Mouse (Mus musculus) spleen, adult 2 months (tissue): Measurements from ENCODE around the gene Cd200r3. TPM values are rescaled to one million over a fixed set of nuclear protein-coding genes. Genes with fewer than 3 reads are reported as not detected.

ENCODE experiments used
- DNase-seq, 2 experiments: peaks; one replicate each; pipeline versions ENCODE4 v3.0.0 to v3.0.0-alpha.2; 2012 to 2021; ENCODE audit warnings: low spot score in 2 of 2, low read depth in 1 of 2
- H3K27ac ChIP-seq: fragments of 200-500 bp; 2 replicates; pipeline ENCODE4 v1.5.1; 2012; ENCODE audit warnings: low read length, inconsistent platforms; ENCODE audit not compliant: insufficient read depth
- H3K27me3 ChIP-seq: fragments of 200-500 bp; 2 replicates; pipeline ENCODE4 v1.6.1; 2012; ENCODE audit warnings: mild to moderate bottlenecking, moderate library complexity, low read length, inconsistent platforms; ENCODE audit not compliant: control insufficient read depth, insufficient read depth
- H3K36me3 ChIP-seq: fragments of 200-500 bp; 2 replicates; pipeline ENCODE4 v1.6.1; 2012; ENCODE audit warnings: mild to moderate bottlenecking, low read length, inconsistent platforms; ENCODE audit not compliant: control insufficient read depth, insufficient read depth
- H3K4me1 ChIP-seq: fragments of 200-500 bp; 2 replicates; pipeline ENCODE4 v1.6.1; 2011; ENCODE audit warnings: inconsistent platforms; ENCODE audit not compliant: control insufficient read depth, insufficient read depth, insufficient read length
- H3K4me3 ChIP-seq: fragments of 200-500 bp; 2 replicates; pipeline ENCODE4 v1.5.1; 2011; ENCODE audit warnings: mild to moderate bottlenecking, inconsistent platforms; ENCODE audit not compliant: insufficient read depth, insufficient read length; ENCODE audit errors: extremely low read depth
- CTCF ChIP-seq: fragments of 200-500 bp; IDR thresholded peaks from 2 replicates; pipeline ENCODE4 v1.5.1; 2011; ENCODE audit warnings: mild to moderate bottlenecking, inconsistent platforms; ENCODE audit not compliant: insufficient read depth, insufficient read length, insufficient replicate concordance; ENCODE audit errors: extremely low read depth
- POLR2A ChIP-seq: fragments of 200-500 bp; IDR thresholded peaks from 2 replicates; pipeline ENCODE4 v1.6.1; 2011; ENCODE audit warnings: low read depth, low read length, inconsistent platforms
- WGBS: fragments of 180-500 bp; shearing (Covaris S2); methylation state at CpG from one replicate; pipeline ENCODE4 v1.1.7; 2018; 5-methylcytosine and 5-hydroxymethylcytosine counted together
- polyA plus RNA-seq: library from polyadenylated mRNA; depleted of rRNA; stranded (reverse); fragments of >200 nt; gene quantifications from 2 replicates; pipeline ENCODE4 v1.2.3, GENCODE M21; 2012; rRNA removed

Gene Cd200r3
- 0.12 and 0.19 TPM in 2 replicates for polyA plus RNA-seq

GRCm38 (mm10) chr16:44943468-44943867 lies at the start of gene Cd200r3:
Cd200r3 (plus strand) TSS chr16:44943678.
- TF ChIP-seq CTCF (no peak), POLR2A (no peak)
- Histone ChIP-seq H3K27me3 (no peaks in the 10 kb centered on the region), H3K27ac (no peak within 1 kb of the TSS), H3K4me1 (no peaks in the 10 kb centered on the region), H3K36me3 (no peaks in the 10 kb centered on the region), H3K4me3 (no peak within 1 kb of the TSS)
- WGBS = 48% methylated on average over 3 of the region's 3 CpGs
- DNase-seq = no peak

- DNase-seq = no peak
- H3K36me3 ChIP-seq = no peaks in the 10 kb centered on the region
- 77% methylated on average over 1 of the region's 1 CpGs for WGBS
- no peak overlapping the region for H3K4me3 ChIP-seq
- no peaks in the 10 kb centered on the region for H3K4me1 ChIP-seq
- H3K27me3 ChIP-seq = no peaks in the 10 kb centered on the region
- TF ChIP-seq CTCF = no peak
- TF ChIP-seq POLR2A = no peak
- H3K27ac ChIP-seq = no peak overlapping the region
These were observed 11.5 kb upstream of the Cd200r3 start for GRCm38 (mm10) chr16:44932016-44932415.

DNA sequence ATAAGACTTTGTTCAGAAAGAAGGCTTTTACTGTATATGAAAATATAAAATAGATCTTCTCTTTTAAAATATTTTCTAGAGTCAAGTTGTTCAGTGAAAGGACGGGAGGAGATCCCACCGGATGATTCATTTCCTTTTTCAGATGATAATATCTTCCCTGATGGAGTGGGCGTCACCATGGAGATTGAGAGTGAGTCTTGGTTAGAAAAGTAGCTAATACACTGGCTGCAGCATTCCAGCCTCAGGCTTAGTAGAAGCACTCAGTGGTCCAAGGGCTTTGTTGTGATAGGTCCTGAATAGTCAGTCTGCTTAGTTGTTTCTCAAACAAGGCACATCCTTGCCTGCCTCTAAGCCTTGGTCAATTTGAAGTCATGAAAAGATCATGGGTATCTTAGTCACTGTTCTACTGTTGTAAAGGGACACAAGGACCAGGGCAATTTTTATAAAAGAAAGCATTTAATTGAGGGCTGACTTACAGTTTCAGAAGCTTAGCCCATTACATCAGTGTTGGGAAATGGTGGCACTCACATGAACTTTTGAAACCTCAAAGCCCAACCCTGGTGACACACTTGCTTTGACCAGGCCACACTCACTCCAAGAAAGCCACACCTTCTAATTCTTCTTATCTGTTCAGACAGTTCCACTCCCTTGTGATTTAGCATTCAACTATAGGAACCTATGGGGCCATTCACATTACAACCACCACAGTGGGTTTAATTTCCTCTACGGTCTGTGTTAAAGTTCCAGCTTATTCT lies 8.1 kb downstream of the Cd200r3 start:
- H3K27me3 ChIP-seq = no peaks in the 10 kb centered on the region
- no peak for DNase-seq
- no peak overlapping the region for H3K4me3 ChIP-seq
- no peaks in the 10 kb centered on the region for H3K36me3 ChIP-seq
- H3K27ac ChIP-seq = no peak overlapping the region
- 80% methylated on average over 4 of the region's 4 CpGs for WGBS
- no peak for TF ChIP-seq POLR2A
- no peak for TF ChIP-seq CTCF
- no peaks in the 10 kb centered on the region for H3K4me1 ChIP-seq

DNA sequence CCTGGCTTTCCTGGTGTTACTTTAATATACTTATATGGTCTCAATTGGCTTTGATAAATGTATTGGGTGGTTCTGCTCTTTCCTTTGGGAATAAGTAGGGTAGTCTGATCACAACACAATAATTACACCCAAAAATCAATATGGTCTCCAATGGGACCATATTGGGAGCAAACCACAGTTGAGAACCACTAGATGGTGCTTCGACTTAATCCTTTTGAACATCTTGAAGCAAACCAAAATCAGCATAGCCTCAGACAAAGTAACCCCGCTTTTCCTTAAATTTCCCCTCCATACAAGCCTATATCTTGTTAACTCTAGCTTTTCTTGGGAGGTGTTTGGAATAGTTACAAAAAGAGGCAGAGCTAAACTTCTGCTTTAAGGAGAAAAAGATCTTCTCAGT lies 18.8 kb downstream of the Cd200r3 start:
- peaks cover 23% of the 10 kb centered on the region for H3K4me1 ChIP-seq
- peak overlapping the region; percentile 89 for H3K27ac ChIP-seq
- DNase-seq = no peak
- no peak for TF ChIP-seq POLR2A
- TF ChIP-seq CTCF = no peak
- WGBS = 46% methylated on average over 2 of the region's 2 CpGs
- H3K36me3 ChIP-seq = no peaks in the 10 kb centered on the region
- H3K27me3 ChIP-seq = no peaks in the 10 kb centered on the region
- H3K4me3 ChIP-seq = no peak overlapping the region

GRCm38 (mm10) chr16:44962777-44963176 lies 19.3 kb downstream of the Cd200r3 start:
- Histone ChIP-seq H3K4me1 (peaks cover 23% of the 10 kb centered on the region), H3K27me3 (no peaks in the 10 kb centered on the region), H3K4me3 (no peak overlapping the region), H3K27ac (peak overlapping the region; percentile 89), H3K36me3 (no peaks in the 10 kb centered on the region)
- WGBS = 4% methylated on average over 2 of the region's 2 CpGs
- TF ChIP-seq CTCF = no peak
- no peak for TF ChIP-seq POLR2A
- DNase-seq = peak; percentile 30 to 72

DNA sequence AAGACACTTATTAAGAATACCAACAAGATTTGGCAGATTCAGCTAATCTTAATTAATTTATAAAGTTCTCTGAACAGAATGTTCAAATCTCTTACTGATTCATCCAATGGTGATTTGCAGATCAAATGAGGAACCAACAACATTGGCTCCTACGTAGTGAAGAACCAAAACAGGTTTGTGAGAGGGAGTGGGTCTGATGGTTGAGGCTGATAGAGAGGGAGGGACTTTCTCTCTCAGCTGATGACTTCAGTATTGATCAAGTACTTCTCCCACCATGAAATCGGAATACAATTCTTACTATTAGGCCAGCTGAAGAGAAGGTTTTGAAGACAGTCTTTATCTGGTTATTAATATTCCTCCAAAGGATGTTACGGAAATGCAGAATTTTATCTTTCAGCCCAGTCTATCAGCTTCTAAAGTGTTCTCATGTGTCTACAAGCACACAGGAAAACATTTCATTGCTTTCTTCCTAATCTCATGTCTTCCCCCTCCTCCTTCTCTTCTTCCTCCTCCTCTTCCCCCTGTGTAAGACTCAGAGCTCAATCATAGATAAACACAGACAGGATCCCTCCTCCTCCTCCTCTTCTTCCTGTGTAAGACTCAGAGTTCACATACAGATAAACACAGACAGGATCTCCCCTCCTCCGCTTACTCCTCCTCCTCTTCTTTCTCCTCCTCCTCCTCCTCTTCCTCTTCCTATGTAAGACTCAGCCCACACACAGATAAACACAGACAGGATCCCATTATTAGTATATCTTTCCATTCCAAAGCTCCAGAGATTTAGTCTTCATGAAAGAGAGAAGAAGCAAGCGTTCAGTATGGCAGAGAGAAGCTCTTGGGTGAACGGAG lies 21.3 kb downstream of the Cd200r3 start:
- WGBS = 68% methylated on average over 6 of the region's 6 CpGs
- Histone ChIP-seq H3K27me3 (no peaks in the 10 kb centered on the region), H3K27ac (peak overlapping the region; percentile 65), H3K4me3 (no peak overlapping the region; the same call in 1 of the 2 replicates), H3K4me1 (peaks cover 26% of the 10 kb centered on the region), H3K36me3 (no peaks in the 10 kb centered on the region)
- TF ChIP-seq CTCF = no peak
- no peak for TF ChIP-seq POLR2A
- DNase-seq = no peak
